8 mouse cellular contexts compared by ENCODE assay signal in genomic region chr4:154897676-154898465, GRCm38 (mm10). TPM values are rescaled to one million over a fixed set of nuclear protein-coding genes. Genes with fewer than 3 reads are reported as not detected.
DNase-seq lines count a peak whose midpoint lies in the region; ATAC-seq lines count a peak whose summit lies in the region.

No protein-coding gene starts in this region.

- H3K4me1 ChIP-seq in megakaryocyte, embryonic 14.5 days: peaks cover 28% of the 10 kb centered on the region
- peaks cover 32% of the 10 kb centered on the region for H3K4me1 ChIP-seq in forebrain, embryonic 10.5 days
- peaks cover 20% of the 10 kb centered on the region for H3K4me1 ChIP-seq in hindbrain, embryonic 15.5 days (replicated peaks)
- H3K4me1 ChIP-seq in midbrain, embryonic 11.5 days (ENCODE audit: control insufficient read depth, insufficient read depth, low read length): peaks cover 12% of the 10 kb centered on the region

- no peak for DNase-seq in forebrain, embryonic 10.5 days (ENCODE audit: extremely low spot score, low spot score)
- DNase-seq in midbrain, embryonic 11.5 days (ENCODE audit: low spot score, missing footprints): no peak
- no peak for DNase-seq in retina, postnatal 1 day

- H3K4me3 ChIP-seq in megakaryocyte, embryonic 14.5 days (replicated peaks): peak overlapping the region; percentile 92
- H3K4me3 ChIP-seq in forebrain, embryonic 10.5 days: peak overlapping the region; percentile 68
- H3K4me3 ChIP-seq in hindbrain, embryonic 15.5 days: peak overlapping the region; percentile 51
- peak overlapping the region; percentile 54 for H3K4me3 ChIP-seq in midbrain, embryonic 11.5 days (ENCODE audit: low read depth, low read length)

- ATAC-seq in megakaryocyte, adult 5-6 weeks (ENCODE audit: poor library complexity, severe bottlenecking): no peak
- no peak for ATAC-seq in hindbrain, embryonic 15.5 days (ENCODE audit: low FRiP score, low read depth)
- no peak for ATAC-seq in midbrain, embryonic 11.5 days (ENCODE audit: low FRiP score)
- ATAC-seq in CD4-positive, CD25-positive, alpha-beta regulatory T cell, adult 4 months: no peak
- no peak for ATAC-seq in inflammation-experienced regulatory T-cells, adult 6 months

- H3K27me3 ChIP-seq in megakaryocyte, embryonic 14.5 days (replicated peaks): peaks cover 82% of the 10 kb centered on the region
- H3K27me3 ChIP-seq in forebrain, embryonic 10.5 days (ENCODE audit: poor library complexity, severe bottlenecking): peaks cover 27% of the 10 kb centered on the region
- no peaks in the 10 kb centered on the region for H3K27me3 ChIP-seq in hindbrain, embryonic 15.5 days
- H3K27me3 ChIP-seq in midbrain, embryonic 11.5 days (ENCODE audit: control insufficient read depth, insufficient read depth, low read length): no peaks in the 10 kb centered on the region

- peak overlapping the region; percentile 61 for H3K9ac ChIP-seq in hindbrain, embryonic 15.5 days
- peak overlapping the region; percentile 74 for H3K9ac ChIP-seq in midbrain, embryonic 11.5 days (ENCODE audit: low read length)

- H3K27ac ChIP-seq in forebrain, embryonic 10.5 days: peak overlapping the region; percentile 81
- H3K27ac ChIP-seq in hindbrain, embryonic 15.5 days (replicated peaks): peak overlapping the region; percentile 67
- no peak overlapping the region for H3K27ac ChIP-seq in midbrain, embryonic 11.5 days (ENCODE audit: low read depth, low read length)

- 77% methylated on average over 6 of the region's 6 CpGs for WGBS in forebrain, embryonic 10.5 days
- WGBS in hindbrain, embryonic 15.5 days: 65% methylated on average over 6 of the region's 6 CpGs
- 71% methylated on average over 6 of the region's 6 CpGs for WGBS in midbrain, embryonic 11.5 days

- peak overlapping the region; percentile 85 for H3K4me2 ChIP-seq in hindbrain, embryonic 15.5 days
- H3K4me2 ChIP-seq in midbrain, embryonic 11.5 days: peak overlapping the region; percentile 91

- peaks cover 19% of the 10 kb centered on the region for H3K9me3 ChIP-seq in megakaryocyte, embryonic 14.5 days
- H3K9me3 ChIP-seq in forebrain, embryonic 10.5 days: peaks cover 3% of the 10 kb centered on the region; the same call in 1 of the 2 replicates
- H3K9me3 ChIP-seq in hindbrain, embryonic 15.5 days: no peaks in the 10 kb centered on the region
- H3K9me3 ChIP-seq in midbrain, embryonic 11.5 days (ENCODE audit: control insufficient read depth, low read length): no peaks in the 10 kb centered on the region

- no peaks in the 10 kb centered on the region for H3K36me3 ChIP-seq in megakaryocyte, embryonic 14.5 days (replicated peaks; ENCODE audit: low read length)
- no peaks in the 10 kb centered on the region for H3K36me3 ChIP-seq in forebrain, embryonic 10.5 days (replicated peaks)
- no peaks in the 10 kb centered on the region for H3K36me3 ChIP-seq in hindbrain, embryonic 15.5 days
- no peaks in the 10 kb centered on the region for H3K36me3 ChIP-seq in midbrain, embryonic 11.5 days (ENCODE audit: control insufficient read depth, insufficient read depth, low read length)

RNA-seq across cellular contexts. Expression of gene Fam213b, which starts 1.1 kb away (rescaled TPM):
- 13.1 TPM in 1 of 2 replicates, not detected in the other for polyA plus RNA-seq in megakaryocyte, embryonic 14.5 days (2012; ENCODE audit: insufficient read depth, low replicate concordance)
- 8.8 and 9.1 TPM in 2 replicates for total RNA-seq in megakaryocyte, adult 5-6 weeks (2015)
- 5.5 and 6.6 TPM in 2 replicates for total RNA-seq in megakaryocyte, adult 5-6 weeks (2017)
- polyA plus RNA-seq in forebrain, embryonic 10.5 days (2016; fragmentation: Nextera tagmentation; extraction: Ambion mirVana): 36.1 and 36.3 TPM in 2 replicates
- 64.2 and 67.1 TPM in 2 replicates for polyA plus RNA-seq in hindbrain, embryonic 15.5 days (2015; fragmentation: Nextera tagmentation; extraction: Ambion mirVana)
- 39.6 and 41.8 TPM in 2 replicates for polyA plus RNA-seq in midbrain, embryonic 11.5 days (2014; fragmentation: Nextera tagmentation; extraction: Ambion mirVana)
- polyA plus RNA-seq in CD4-positive, CD25-positive, alpha-beta regulatory T cell, adult 4 months (2017; shearing (Covaris generic)): 10 to 100 TPM in 1 of 2 experiments, 1 to 10 TPM in 1; 5.4 to 11.3 TPM
- polyA plus RNA-seq in inflammation-experienced regulatory T-cells, adult 6 months (2017; shearing (Covaris generic)): 10 to 100 TPM in 2 of 3 experiments, 1 to 10 TPM in 1; 2.8 to 17.4 (median 15.1) TPM

RNA-seq across cellular contexts. Expression of gene Mmel1, which starts 28.5 kb away (rescaled TPM):
- polyA plus RNA-seq in megakaryocyte, embryonic 14.5 days (2012; ENCODE audit: insufficient read depth, low replicate concordance): 1.2 TPM in 1 of 2 replicates, not detected in the other
- 0.25 TPM in 1 of 2 replicates, not detected in the other for total RNA-seq in megakaryocyte, adult 5-6 weeks (2015)
- total RNA-seq in megakaryocyte, adult 5-6 weeks (2017): not detected in 2 replicates
- polyA plus RNA-seq in forebrain, embryonic 10.5 days (2016; fragmentation: Nextera tagmentation; extraction: Ambion mirVana): 0.09 and 0.14 TPM in 2 replicates
- polyA plus RNA-seq in hindbrain, embryonic 15.5 days (2015; fragmentation: Nextera tagmentation; extraction: Ambion mirVana): 0.45 and 0.86 TPM in 2 replicates
- polyA plus RNA-seq in midbrain, embryonic 11.5 days (2014; fragmentation: Nextera tagmentation; extraction: Ambion mirVana): 0.29 and 0.56 TPM in 2 replicates
- not detected for polyA plus RNA-seq in CD4-positive, CD25-positive, alpha-beta regulatory T cell, adult 4 months (2017; shearing (Covaris generic))
- polyA plus RNA-seq in inflammation-experienced regulatory T-cells, adult 6 months (2017; shearing (Covaris generic)): not detected

RNA-seq across cellular contexts. Expression of gene Tnfrsf14, which starts 30.5 kb away (rescaled TPM):
- 5.4 TPM in 1 of 2 replicates, not detected in the other for polyA plus RNA-seq in megakaryocyte, embryonic 14.5 days (2012; ENCODE audit: insufficient read depth, low replicate concordance)
- total RNA-seq in megakaryocyte, adult 5-6 weeks (2015): 87.1 and 142 TPM in 2 replicates
- 67.2 and 77.3 TPM in 2 replicates for total RNA-seq in megakaryocyte, adult 5-6 weeks (2017)
- polyA plus RNA-seq in forebrain, embryonic 10.5 days (2016; fragmentation: Nextera tagmentation; extraction: Ambion mirVana): 0.68 and 0.93 TPM in 2 replicates
- 0.64 and 0.71 TPM in 2 replicates for polyA plus RNA-seq in hindbrain, embryonic 15.5 days (2015; fragmentation: Nextera tagmentation; extraction: Ambion mirVana)
- polyA plus RNA-seq in midbrain, embryonic 11.5 days (2014; fragmentation: Nextera tagmentation; extraction: Ambion mirVana): 0.93 and 1.2 TPM in 2 replicates
- polyA plus RNA-seq in CD4-positive, CD25-positive, alpha-beta regulatory T cell, adult 4 months (2017; shearing (Covaris generic)): 10 to 100 TPM; 12.0 to 22.3 TPM
- polyA plus RNA-seq in inflammation-experienced regulatory T-cells, adult 6 months (2017; shearing (Covaris generic)): 100 to 1,000 TPM in 2 of 3 experiments, 10 to 100 TPM in 1; 10.2 to 157 (median 117) TPM
